Mouse (Mus musculus): ENCODE data around the gene Clstn1.
A peak's percentile ranks its signal among the peaks of the same experiment; 100 is the strongest.

Gene Clstn1

GRCm38 (mm10) chr4:149567432-149568026 is 18.7 kb upstream of the Clstn1 start:
- no peak for DNase-seq (ENCODE audit: low spot score)

DNA sequence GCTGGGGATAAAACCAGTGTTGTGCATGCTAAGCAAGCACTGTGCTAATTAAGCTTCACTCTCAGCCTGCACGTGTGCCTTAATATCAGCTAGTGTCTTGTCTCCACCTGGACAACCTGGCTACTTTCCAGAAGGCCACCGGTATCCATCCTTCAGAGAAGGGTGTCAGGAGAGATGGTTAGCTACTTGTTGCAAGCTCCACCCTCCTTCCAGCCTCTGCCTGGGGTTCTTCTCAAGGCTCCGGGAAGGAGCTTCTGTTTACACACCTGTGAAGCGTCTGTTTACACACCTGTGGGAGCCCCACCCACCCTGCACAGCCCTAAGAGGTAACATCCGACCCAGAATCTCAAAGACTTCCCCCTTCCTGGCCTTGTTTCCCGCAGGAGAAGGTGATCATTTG is 17.6 kb upstream of the Clstn1 start:
- no peak for DNase-seq (ENCODE audit: low spot score)

DNA sequence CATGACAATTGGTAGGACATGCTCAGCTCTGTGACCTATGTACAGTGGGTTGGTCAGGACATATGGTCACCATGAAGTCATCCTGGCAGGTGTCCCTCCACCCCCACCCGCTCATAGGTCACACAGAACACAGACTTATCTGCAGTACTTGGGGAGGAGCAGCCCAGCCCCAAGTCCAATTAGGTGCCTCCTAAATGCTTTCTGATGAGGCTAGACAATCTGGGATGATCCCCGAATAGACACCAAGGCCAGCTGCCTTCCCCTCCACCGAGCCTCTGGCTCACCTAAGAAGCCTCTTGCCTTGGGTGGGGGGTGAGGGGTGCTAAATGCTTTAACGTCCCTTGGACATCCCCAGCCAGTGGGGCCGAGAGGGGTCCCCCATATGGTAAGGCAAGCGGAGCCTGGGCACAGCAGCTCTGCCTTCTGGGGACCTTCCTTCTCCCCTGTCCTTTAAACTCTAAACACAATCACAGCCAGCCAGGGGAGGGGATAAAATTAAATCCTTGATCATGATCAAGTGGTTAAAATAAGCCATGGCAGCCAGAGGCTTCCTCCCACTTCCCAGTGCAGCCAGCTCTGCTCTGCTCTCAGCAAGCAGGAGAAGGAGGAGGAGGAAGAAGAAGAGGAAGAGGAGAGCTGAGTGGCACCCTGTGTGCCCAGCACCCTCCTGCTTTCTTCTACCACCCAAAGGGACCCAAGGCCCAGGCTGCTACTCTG is 16.3 kb upstream of the Clstn1 start:
- no peak for DNase-seq (ENCODE audit: low spot score)

- no peak for DNase-seq (ENCODE audit: low spot score)
Observed at GRCm38 (mm10) chr4:149570498-149570863, 15.8 kb upstream of the Clstn1 start.

DNA sequence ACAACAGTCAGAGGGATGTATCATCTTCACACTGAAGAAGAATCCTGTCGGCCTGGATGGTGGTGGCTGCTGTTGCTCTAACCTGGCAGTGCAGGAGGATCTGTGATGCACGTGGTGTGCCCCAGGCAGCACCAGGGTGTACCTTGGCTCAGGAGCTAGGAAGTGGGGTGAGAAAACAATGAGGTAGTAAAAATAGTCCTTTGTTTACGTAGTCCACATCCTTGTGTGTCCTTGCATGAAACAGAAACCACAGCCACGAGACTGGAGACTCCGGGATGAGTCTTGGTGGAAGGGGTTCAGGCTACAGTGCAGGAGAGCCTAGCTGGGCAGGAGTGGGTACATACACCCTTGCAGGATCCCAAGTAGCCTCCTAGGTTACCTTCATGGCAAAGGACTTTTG is 15.1 kb upstream of the Clstn1 start:
- DNase-seq (ENCODE audit: low spot score) = no peak

- peak; percentile 36 for DNase-seq (ENCODE audit: low spot score)
Observed at GRCm38 (mm10) chr4:149571651-149572149, 14.6 kb upstream of the Clstn1 start.

DNA sequence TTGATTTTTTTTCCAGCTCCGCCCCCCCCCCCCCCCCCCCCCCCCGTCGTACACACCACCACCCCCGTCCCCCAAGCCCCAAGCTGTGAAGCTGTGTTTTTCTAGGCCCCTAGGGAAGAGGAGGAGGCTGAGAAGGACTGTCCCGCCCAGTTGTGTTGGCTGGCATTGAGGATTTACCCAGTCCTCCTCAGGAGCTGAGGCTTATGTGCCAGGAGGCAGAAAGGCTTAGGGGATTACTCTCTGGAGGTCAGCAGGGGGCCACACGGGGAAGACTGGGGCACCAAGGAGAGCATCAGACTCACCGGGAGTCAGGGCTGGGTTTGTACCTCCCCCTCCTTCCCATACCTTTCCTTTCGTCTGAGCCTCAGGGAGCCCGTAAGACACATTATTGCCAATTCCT is 13.8 kb upstream of the Clstn1 start:
- DNase-seq (ENCODE audit: low spot score) = no peak

DNA sequence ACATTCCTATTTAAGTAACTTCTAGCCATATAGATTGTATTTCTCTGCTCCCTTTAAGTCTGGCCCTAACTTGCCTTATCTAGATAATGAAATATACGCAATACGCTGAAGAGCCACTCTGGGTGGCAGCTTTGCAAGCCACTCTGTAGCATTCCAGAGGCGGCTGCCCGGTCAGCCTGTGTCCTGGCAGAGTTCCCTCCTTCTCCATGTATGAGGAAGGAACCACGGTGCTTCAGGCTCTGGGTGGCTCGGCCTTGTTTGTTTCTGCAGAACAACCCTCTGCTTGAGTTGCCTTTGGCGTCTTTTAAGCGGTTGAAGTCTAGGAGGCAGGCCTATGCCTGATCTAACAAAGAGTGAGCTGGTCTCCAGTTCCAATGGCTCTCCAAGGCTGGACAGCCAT is 13.4 kb upstream of the Clstn1 start:
- no peak for DNase-seq (ENCODE audit: low spot score)

GRCm38 (mm10) chr4:149574391-149574821 is 11.9 kb upstream of the Clstn1 start:
- DNase-seq (ENCODE audit: low spot score) = no peak

- DNase-seq (ENCODE audit: low spot score) = no peak
Observed at GRCm38 (mm10) chr4:149576061-149576460, 10.2 kb upstream of the Clstn1 start.

DNA sequence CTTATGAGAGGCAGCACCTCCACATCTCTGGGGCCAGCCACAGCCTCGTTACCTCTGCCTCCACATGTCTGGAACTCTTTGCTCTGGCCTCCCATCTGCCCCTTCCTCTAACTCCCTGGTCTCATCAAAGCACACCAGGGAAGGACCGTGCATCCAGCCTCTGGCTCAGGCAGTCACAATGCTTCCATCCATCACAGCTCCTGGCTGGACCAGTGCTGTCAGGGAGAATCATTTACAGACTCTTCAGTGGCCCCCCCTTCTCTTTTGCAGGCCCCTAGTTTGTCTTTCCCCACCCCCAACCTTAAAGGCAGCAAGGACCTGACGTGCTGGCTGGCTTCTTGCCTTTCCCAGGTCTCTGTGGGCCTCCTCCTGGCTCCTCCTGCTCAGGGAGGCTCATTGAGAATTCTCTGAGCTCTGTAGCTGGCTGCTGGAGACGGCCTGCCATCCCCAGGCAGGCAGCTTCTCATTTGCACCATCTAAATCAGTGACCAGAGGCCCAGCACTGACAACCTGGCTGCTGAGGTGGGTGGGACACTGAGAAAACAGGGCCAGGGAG is 9.2 kb upstream of the Clstn1 start:
- DNase-seq (ENCODE audit: low spot score) = no peak

DNA sequence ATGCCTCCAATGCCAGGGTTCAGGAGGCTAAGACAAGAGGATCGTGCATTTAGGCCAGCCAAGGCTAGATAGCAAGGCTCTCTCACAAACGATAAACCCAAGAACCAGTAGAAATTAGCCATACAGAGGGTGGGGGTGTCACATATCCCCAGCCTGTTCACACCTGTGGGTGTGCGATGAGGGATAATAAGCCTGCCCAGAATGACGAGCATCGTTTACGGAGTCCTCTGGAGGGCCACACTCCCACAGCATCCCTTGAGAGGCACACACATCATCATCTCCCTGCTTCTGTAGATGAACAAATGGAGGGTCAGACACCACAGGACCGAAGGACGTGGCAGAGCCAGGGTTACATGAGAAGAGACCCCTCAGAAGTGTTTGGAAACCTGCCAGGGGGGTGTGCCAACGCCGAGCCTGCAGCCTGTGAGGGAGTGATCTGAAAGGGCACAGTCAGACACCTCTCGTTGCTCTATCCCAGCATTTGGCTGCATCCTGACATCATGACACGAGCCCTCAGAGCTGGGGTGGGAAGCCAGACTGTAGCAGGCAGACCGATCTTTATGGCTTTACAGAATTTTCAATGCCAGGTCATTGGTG is 8.1 kb upstream of the Clstn1 start:
- DNase-seq (ENCODE audit: low spot score) = no peak

DNA sequence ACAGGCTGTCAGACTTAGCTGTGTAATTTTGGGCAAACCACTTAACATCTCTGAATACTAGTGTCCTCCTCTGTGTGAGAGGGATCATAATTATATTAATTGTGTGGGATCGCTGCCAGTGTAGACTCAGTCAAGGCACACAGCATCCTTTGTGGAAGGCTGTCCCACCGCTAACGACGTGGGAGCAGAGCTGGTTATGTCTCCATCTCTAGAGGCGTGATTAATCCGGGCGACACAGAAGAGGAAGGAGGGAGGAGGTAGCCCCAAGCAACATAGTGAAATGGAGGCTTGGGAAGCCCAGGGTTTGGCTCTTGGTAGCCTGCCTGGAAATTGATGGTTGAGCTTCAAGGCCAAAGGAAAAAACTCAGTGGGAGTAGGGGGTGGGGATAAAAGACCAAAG is 7.4 kb upstream of the Clstn1 start:
- DNase-seq (ENCODE audit: low spot score) = no peak

- no peak for DNase-seq (ENCODE audit: low spot score)
Observed at GRCm38 (mm10) chr4:149585236-149585635, 1.0 kb upstream of the Clstn1 start.

DNA sequence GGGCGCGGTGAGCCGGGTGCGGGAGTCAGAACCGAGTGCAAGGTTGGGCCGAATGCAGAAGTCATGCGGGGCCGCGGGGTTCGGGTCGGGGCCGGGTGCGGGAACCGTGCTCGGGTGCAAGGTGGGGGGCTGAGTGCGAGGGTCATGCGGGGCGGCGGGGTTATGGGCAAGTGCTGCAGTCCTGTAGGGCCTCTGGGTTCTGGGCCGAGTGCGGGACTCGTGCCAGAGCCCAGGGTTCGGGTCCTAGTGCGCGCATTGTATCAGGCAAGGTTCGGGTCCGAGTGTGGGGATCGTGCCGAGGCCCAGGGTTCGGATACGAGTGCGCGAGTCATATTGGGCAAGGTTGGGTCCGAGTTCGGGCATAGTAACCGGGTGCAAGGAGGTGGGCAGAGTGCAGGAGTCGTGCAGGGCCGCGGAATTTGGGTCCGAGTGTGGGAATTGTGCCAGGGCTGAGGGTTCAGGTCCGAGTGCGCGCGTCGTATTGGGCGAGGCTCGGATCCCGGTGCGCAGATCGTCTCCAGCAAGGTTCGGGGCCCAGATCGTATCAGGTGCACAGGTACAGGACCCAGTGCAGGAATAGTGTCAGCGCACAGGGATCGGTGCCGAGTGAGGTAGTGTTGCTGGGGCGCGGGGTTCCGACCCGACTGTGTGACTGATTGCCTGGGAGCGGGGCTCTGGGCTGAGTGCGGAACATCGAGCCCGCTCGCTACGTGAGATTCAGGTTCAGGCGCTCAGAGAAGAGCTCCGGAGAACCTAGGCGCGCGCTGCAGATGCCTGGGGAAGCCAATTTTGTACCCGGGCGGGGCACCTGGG is 721 bp downstream of the Clstn1 start:
- DNase-seq (ENCODE audit: low spot score) = peak; percentile 20

GRCm38 (mm10) chr4:149587596-149588168 is 1.4 kb downstream of the Clstn1 start:
- no peak for DNase-seq (ENCODE audit: low spot score)

DNA sequence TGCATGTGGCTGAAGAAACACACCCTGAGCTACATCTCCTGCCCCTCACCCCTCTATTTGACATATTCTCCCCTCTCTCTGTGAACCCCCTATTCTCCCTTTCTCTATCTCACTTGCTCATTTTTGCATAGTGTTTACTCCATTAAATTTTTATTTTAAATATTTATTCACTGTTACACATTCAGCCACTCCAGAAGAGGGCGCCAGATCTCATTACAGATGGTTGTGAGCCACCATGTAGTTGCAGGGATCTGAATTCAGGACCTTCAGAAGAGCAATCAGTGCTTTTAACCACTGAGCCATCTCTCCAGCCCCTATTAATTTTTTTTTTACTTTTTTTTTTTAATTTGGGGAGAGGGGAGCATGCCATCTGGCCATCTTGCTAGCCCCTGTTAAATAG is 3.9 kb downstream of the Clstn1 start:
- DNase-seq (ENCODE audit: low spot score) = no peak

DNA sequence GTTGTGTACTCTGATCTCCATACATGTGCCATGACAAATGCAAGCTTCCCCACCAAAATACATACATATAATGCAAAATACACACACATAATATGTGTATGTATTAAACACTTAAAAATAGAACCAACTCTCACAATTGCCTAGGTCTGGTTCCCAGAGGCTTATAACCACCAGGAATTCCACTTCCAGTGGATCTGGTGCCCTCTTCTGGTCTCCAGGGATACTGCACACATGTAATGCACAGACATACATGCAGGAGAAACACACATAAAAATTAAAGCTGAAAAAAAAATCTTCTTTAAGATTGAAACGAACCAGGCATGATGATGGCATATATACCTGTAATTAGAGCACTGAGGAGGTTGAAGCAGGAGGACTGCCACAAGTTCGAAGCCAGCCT is 5.2 kb downstream of the Clstn1 start:
- no peak for DNase-seq (ENCODE audit: low spot score)

- DNase-seq (ENCODE audit: low spot score) = no peak
Observed at GRCm38 (mm10) chr4:149594913-149595581, 8.8 kb downstream of the Clstn1 start.

DNA sequence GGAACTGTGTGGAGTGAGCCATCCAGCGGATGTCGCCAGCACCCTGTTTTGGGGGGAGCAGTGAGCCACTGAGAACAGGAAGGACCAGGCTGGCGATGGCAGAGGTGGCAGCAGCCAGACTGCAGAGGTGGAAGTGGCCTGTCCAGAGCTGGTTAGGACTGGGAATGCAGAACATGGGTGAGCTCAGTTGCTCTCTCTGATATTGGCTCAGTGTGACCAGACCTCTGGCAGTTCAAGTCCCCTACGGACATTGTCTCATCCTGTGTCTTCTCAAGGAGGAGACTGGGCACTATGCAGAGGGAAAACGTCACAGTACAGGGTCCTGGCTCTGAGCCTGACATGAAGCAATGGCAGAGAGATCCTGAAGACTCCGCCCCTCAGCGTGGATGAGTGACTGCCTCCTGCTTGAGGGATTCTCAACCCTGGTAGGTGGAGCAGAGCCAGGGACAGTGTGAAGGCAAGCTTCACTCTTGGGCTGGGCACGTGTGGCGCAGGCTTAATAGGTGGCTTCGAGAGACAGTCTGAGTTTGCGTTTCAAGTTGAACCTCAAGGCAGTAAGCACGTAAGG is 11.5 kb downstream of the Clstn1 start:
- DNase-seq (ENCODE audit: low spot score) = peak; percentile 53

DNA sequence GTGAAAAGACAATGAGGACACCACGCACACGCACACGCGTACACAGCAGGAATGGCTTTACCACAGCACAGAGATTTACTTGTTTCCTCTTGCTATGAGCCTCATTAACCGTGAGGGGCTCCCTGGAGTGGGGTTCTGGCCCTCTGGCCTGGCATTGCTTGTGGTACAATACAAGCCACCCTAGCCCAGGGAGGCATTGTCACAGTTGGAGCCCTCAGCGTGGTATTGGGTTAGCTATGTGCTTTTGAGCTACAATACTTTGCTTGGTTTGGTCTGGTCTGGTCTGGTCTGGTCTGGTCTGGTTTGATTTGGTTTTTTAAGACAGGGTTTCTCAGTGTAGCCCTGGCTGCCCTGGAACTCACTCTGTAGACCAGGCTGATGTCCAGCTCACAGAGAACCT is 13.3 kb downstream of the Clstn1 start:
- no peak for DNase-seq (ENCODE audit: low spot score)
